Mouse (Mus musculus) limb, embryonic 14.5 days (tissue): ENCODE results near the gene Olfr1135. TPM values are rescaled to one million over a fixed set of nuclear protein-coding genes. Genes with fewer than 3 reads are reported as not detected.

ENCODE experiments used
- ATAC-seq: fragments of 200-750 bp; cut with Nextera tagmentation; 2 replicates; pipeline ENCODE4 v1.8.0; 2017; ENCODE audit warnings: low read depth, moderate number of reproducible peaks, moderate TSS enrichment; ENCODE audit not compliant: low FRiP score
- DNase-seq: peaks from one replicate; pipeline ENCODE4 v3.0.0-alpha.2; 2015; ENCODE audit warnings: low spot score
- H3K27ac ChIP-seq: fragments of 300-500 bp; sonication (generic); replicated peaks from 2 replicates; pipeline ENCODE4 v1.5.1; 2014; ENCODE audit warnings: low read depth, mild to moderate bottlenecking, low read length, moderate library complexity, mixed read lengths
- H3K27me3 ChIP-seq: fragments of 300-500 bp; sonication (generic); 2 replicates; pipeline ENCODE4 v1.6.1; 2014; ENCODE audit warnings: low read length, mixed read lengths; ENCODE audit not compliant: control insufficient read depth, insufficient read depth
- H3K36me3 ChIP-seq: fragments of 300-500 bp; sonication (generic); 2 replicates; pipeline ENCODE4 v1.6.1; 2014; ENCODE audit warnings: mild to moderate bottlenecking, low read length, moderate library complexity, mixed read lengths; ENCODE audit not compliant: control insufficient read depth, insufficient read depth
- H3K4me1 ChIP-seq: fragments of 300-500 bp; sonication (generic); 2 replicates; pipeline ENCODE4 v1.6.1; 2014; ENCODE audit warnings: antibody characterized with exemption, low read length, mixed read lengths; ENCODE audit not compliant: control insufficient read depth, insufficient read depth
- H3K4me2 ChIP-seq: fragments of 300-500 bp; sonication (generic); replicated peaks from 2 replicates; pipeline ENCODE4 v1.6.1; 2014; ENCODE audit warnings: low read depth, mild to moderate bottlenecking, low read length, moderate library complexity; ENCODE audit not compliant: severe bottlenecking
- H3K4me3 ChIP-seq: fragments of 300-500 bp; sonication (generic); replicated peaks from 2 replicates; pipeline ENCODE4 v1.5.1; 2014; ENCODE audit warnings: low read length
- H3K9ac ChIP-seq: fragments of 300-500 bp; sonication (generic); 2 replicates; pipeline ENCODE4 v1.6.1; 2014; ENCODE audit warnings: mild to moderate bottlenecking, low read depth, low read length, moderate library complexity; ENCODE audit not compliant: severe bottlenecking
- H3K9me3 ChIP-seq: fragments of 300-500 bp; sonication (generic); 2 replicates; pipeline ENCODE4 v1.6.1; 2016; ENCODE audit warnings: low read length; ENCODE audit not compliant: control insufficient read depth
- POLR2A ChIP-seq: fragments of 200-500 bp; IDR thresholded peaks from 2 replicates; pipeline ENCODE4 v1.8.0; 2012; ENCODE audit warnings: inconsistent platforms, mild to moderate bottlenecking, moderate library complexity, borderline replicate concordance; ENCODE audit not compliant: insufficient read depth, insufficient read length; ENCODE audit errors: extremely low read depth
- WGBS: fragments of 180-500 bp; shearing (Covaris S2); extraction: QIAGEN DNeasy Blood & Tissue Kit; methylation state at CpG from one replicate; pipeline ENCODE4 v1.1.7; 2014; 5-methylcytosine and 5-hydroxymethylcytosine counted together
- polyA plus RNA-seq, 2 experiments: library from polyadenylated mRNA; depleted of rRNA in 1 of 2; stranded (reverse) in 1 of 2; unstranded in 1 of 2; fragments of >200 nt; fragmentation: Nextera tagmentation in 1 of 2; extraction: Ambion mirVana in 1 of 2; gene quantifications; 2 replicates each; pipeline versions ENCODE4 v1.2.1 to v1.2.3; 2012 to 2014

Olfr1135 gene
- polyA plus RNA-seq, 2 experiments, result not detected

DNA sequence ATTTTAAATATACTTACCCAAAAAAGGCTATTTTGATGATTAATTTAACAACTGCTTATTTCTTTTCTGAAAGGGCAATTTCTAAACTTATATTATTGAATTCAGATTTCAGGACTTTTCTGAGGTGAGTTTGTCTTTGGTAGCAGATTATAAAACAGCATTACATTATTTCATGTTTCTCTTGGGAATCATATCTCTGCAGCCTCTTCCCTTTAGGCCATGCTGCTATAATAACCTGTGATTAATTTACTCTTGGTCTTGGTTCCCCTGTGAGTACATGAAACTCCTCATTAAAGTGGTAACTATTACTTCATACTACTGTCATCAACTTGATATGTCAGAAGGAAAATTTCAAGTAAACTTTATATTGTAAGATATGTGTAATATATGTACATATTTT is 36.0 kb downstream of the Olfr1135 start, which contains the start of gene Olfr1132:
Gene Olfr1132, minus strand, starts transcription at position 101 of the 400 bp plus-strand sequence.
- H3K4me2 ChIP-seq, result no peak within 1 kb of the TSS
- no peak for TF ChIP-seq POLR2A
- no peak within 1 kb of the TSS for H3K9ac ChIP-seq
- no peak within 1 kb of the TSS for H3K27ac ChIP-seq
- H3K4me1 ChIP-seq, result no peaks in the 10 kb centered on the region
- H3K9me3 ChIP-seq, result no peaks in the 10 kb centered on the region
- H3K36me3 ChIP-seq, result no peaks in the 10 kb centered on the region
- H3K27me3 ChIP-seq, result no peaks in the 10 kb centered on the region
- no peak for DNase-seq
- H3K4me3 ChIP-seq, result no peak within 1 kb of the TSS
- no peak for ATAC-seq

DNA sequence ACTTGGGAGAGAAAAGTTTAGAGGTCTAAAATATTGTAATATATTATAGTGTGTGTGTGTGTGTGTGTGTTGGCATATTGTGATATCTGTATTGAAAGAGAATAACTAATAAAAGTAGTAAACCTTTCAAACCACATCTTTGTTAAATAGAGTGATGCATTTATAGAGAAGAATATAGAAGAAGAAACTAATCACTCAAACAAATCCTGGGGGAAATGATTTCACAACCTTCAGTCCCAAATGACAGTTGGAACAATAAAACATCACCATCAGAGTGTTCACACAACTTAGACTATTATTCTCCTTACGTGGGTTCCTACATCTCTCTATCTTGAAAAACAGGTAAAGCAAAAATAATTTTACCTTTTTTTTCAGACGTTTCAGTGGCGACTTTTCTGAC is 46.7 kb downstream of the Olfr1135 start, which contains the start of gene Olfr1131:
Gene Olfr1131, plus strand, starts transcription at position 301 of the 400 bp plus-strand sequence.
- Histone ChIP-seq H3K36me3 (no peaks in the 10 kb centered on the region), H3K9ac (no peak within 1 kb of the TSS), H3K9me3 (no peaks in the 10 kb centered on the region), H3K27ac (no peak within 1 kb of the TSS), H3K4me2 (no peak within 1 kb of the TSS), H3K4me3 (no peak within 1 kb of the TSS), H3K4me1 (no peaks in the 10 kb centered on the region), H3K27me3 (no peaks in the 10 kb centered on the region)
- 80% methylated on average over 3 of the region's 3 CpGs for WGBS
- DNase-seq, result no peak
- TF ChIP-seq POLR2A, result no peak
- ATAC-seq, result no peak

Other genes with a start within 250 kb of the Olfr1135 start
- not detected in 2 replicates for gene Olfr1124, start 243.4 kb downstream of the Olfr1135 start, polyA plus RNA-seq (2012; rRNA removed)
- not detected in 2 replicates for gene Olfr1124, start 243.4 kb downstream of the Olfr1135 start, polyA plus RNA-seq (2014; fragmentation: Nextera tagmentation; extraction: Ambion mirVana)
- gene Olfr1126, start 219.7 kb downstream of the Olfr1135 start, polyA plus RNA-seq (2012; rRNA removed), result not detected in 2 replicates
- gene Olfr1126, start 219.7 kb downstream of the Olfr1135 start, polyA plus RNA-seq (2014; fragmentation: Nextera tagmentation; extraction: Ambion mirVana), result not detected in 2 replicates
- not detected in 2 replicates for gene Pramel7, start 176.6 kb downstream of the Olfr1135 start, polyA plus RNA-seq (2012; rRNA removed)
- gene Pramel7, start 176.6 kb downstream of the Olfr1135 start, polyA plus RNA-seq (2014; fragmentation: Nextera tagmentation; extraction: Ambion mirVana), result not detected in 2 replicates
- not detected in 2 replicates for gene Pramel6, start 167.1 kb downstream of the Olfr1135 start, polyA plus RNA-seq (2012; rRNA removed)
- gene Pramel6, start 167.1 kb downstream of the Olfr1135 start, polyA plus RNA-seq (2014; fragmentation: Nextera tagmentation; extraction: Ambion mirVana), result not detected in 2 replicates
- gene Olfr153, start 141.9 kb downstream of the Olfr1135 start, polyA plus RNA-seq (2012; rRNA removed), result not detected in 2 replicates
- gene Olfr153, start 141.9 kb downstream of the Olfr1135 start, polyA plus RNA-seq (2014; fragmentation: Nextera tagmentation; extraction: Ambion mirVana), result not detected in 2 replicates
- not detected in 2 replicates for gene Olfr1128, start 128.1 kb downstream of the Olfr1135 start, polyA plus RNA-seq (2012; rRNA removed)
- not detected in 2 replicates for gene Olfr1128, start 128.1 kb downstream of the Olfr1135 start, polyA plus RNA-seq (2014; fragmentation: Nextera tagmentation; extraction: Ambion mirVana)
- not detected in 2 replicates for gene Olfr1129, start 99.8 kb downstream of the Olfr1135 start, polyA plus RNA-seq (2012; rRNA removed)
- not detected in 2 replicates for gene Olfr1129, start 99.8 kb downstream of the Olfr1135 start, polyA plus RNA-seq (2014; fragmentation: Nextera tagmentation; extraction: Ambion mirVana)
- not detected in 2 replicates for gene Olfr1130, start 67.5 kb downstream of the Olfr1135 start, polyA plus RNA-seq (2012; rRNA removed)
- not detected in 2 replicates for gene Olfr1130, start 67.5 kb downstream of the Olfr1135 start, polyA plus RNA-seq (2014; fragmentation: Nextera tagmentation; extraction: Ambion mirVana)
- gene Olfr1131, start 46.6 kb downstream of the Olfr1135 start, polyA plus RNA-seq (2012; rRNA removed), result not detected in 2 replicates
- gene Olfr1131, start 46.6 kb downstream of the Olfr1135 start, polyA plus RNA-seq (2014; fragmentation: Nextera tagmentation; extraction: Ambion mirVana), result not detected in 2 replicates
- not detected in 2 replicates for gene Olfr1132, start 36.1 kb downstream of the Olfr1135 start, polyA plus RNA-seq (2012; rRNA removed)
- gene Olfr1132, start 36.1 kb downstream of the Olfr1135 start, polyA plus RNA-seq (2014; fragmentation: Nextera tagmentation; extraction: Ambion mirVana), result not detected in 2 replicates
- not detected in 2 replicates for gene Olfr1133, start 26.3 kb downstream of the Olfr1135 start, polyA plus RNA-seq (2012; rRNA removed)
- not detected in 2 replicates for gene Olfr1133, start 26.3 kb downstream of the Olfr1135 start, polyA plus RNA-seq (2014; fragmentation: Nextera tagmentation; extraction: Ambion mirVana)
- gene Olfr1134, start 15.2 kb downstream of the Olfr1135 start, polyA plus RNA-seq (2012; rRNA removed), result not detected in 2 replicates
- gene Olfr1134, start 15.2 kb downstream of the Olfr1135 start, polyA plus RNA-seq (2014; fragmentation: Nextera tagmentation; extraction: Ambion mirVana), result not detected in 2 replicates
- gene Olfr1136, start 20.3 kb upstream of the Olfr1135 start, polyA plus RNA-seq (2012; rRNA removed), result not detected in 2 replicates
- gene Olfr1136, start 20.3 kb upstream of the Olfr1135 start, polyA plus RNA-seq (2014; fragmentation: Nextera tagmentation; extraction: Ambion mirVana), result not detected in 2 replicates
- not detected in 2 replicates for gene Olfr1137, start 39.5 kb upstream of the Olfr1135 start, polyA plus RNA-seq (2012; rRNA removed)
- gene Olfr1137, start 39.5 kb upstream of the Olfr1135 start, polyA plus RNA-seq (2014; fragmentation: Nextera tagmentation; extraction: Ambion mirVana), result not detected in 2 replicates
- not detected in 2 replicates for gene Olfr1138, start 66.3 kb upstream of the Olfr1135 start, polyA plus RNA-seq (2012; rRNA removed)
- gene Olfr1138, start 66.3 kb upstream of the Olfr1135 start, polyA plus RNA-seq (2014; fragmentation: Nextera tagmentation; extraction: Ambion mirVana), result not detected in 2 replicates
- not detected in 2 replicates for gene Olfr1140, start 70.1 kb upstream of the Olfr1135 start, polyA plus RNA-seq (2012; rRNA removed)
- not detected in 2 replicates for gene Olfr1140, start 70.1 kb upstream of the Olfr1135 start, polyA plus RNA-seq (2014; fragmentation: Nextera tagmentation; extraction: Ambion mirVana)
- not detected in 2 replicates for gene Olfr1141, start 80.3 kb upstream of the Olfr1135 start, polyA plus RNA-seq (2012; rRNA removed)
- gene Olfr1141, start 80.3 kb upstream of the Olfr1135 start, polyA plus RNA-seq (2014; fragmentation: Nextera tagmentation; extraction: Ambion mirVana), result not detected in 2 replicates
- not detected in 2 replicates for gene Olfr152, start 105.8 kb upstream of the Olfr1135 start, polyA plus RNA-seq (2012; rRNA removed)
- not detected in 2 replicates for gene Olfr152, start 105.8 kb upstream of the Olfr1135 start, polyA plus RNA-seq (2014; fragmentation: Nextera tagmentation; extraction: Ambion mirVana)
- gene Olfr1143, start 126.9 kb upstream of the Olfr1135 start, polyA plus RNA-seq (2012; rRNA removed), result not detected in 2 replicates
- gene Olfr1143, start 126.9 kb upstream of the Olfr1135 start, polyA plus RNA-seq (2014; fragmentation: Nextera tagmentation; extraction: Ambion mirVana), result not detected in 2 replicates
- not detected in 2 replicates for gene Olfr1145, start 136.2 kb upstream of the Olfr1135 start, polyA plus RNA-seq (2012; rRNA removed)
- gene Olfr1145, start 136.2 kb upstream of the Olfr1135 start, polyA plus RNA-seq (2014; fragmentation: Nextera tagmentation; extraction: Ambion mirVana), result not detected in 2 replicates
- gene Olfr1148, start 156.9 kb upstream of the Olfr1135 start, polyA plus RNA-seq (2012; rRNA removed), result not detected in 2 replicates
- gene Olfr1148, start 156.9 kb upstream of the Olfr1135 start, polyA plus RNA-seq (2014; fragmentation: Nextera tagmentation; extraction: Ambion mirVana), result not detected in 2 replicates
- not detected in 2 replicates for gene Olfr1150-ps1, start 170.3 kb upstream of the Olfr1135 start, polyA plus RNA-seq (2012; rRNA removed)
- gene Olfr1150-ps1, start 170.3 kb upstream of the Olfr1135 start, polyA plus RNA-seq (2014; fragmentation: Nextera tagmentation; extraction: Ambion mirVana), result not detected in 2 replicates
- gene Olfr1151, start 182.2 kb upstream of the Olfr1135 start, polyA plus RNA-seq (2012; rRNA removed), result not detected in 2 replicates
- gene Olfr1151, start 182.2 kb upstream of the Olfr1135 start, polyA plus RNA-seq (2014; fragmentation: Nextera tagmentation; extraction: Ambion mirVana), result not detected in 2 replicates
- gene Olfr1152, start 192.8 kb upstream of the Olfr1135 start, polyA plus RNA-seq (2012; rRNA removed), result not detected in 2 replicates
- gene Olfr1152, start 192.8 kb upstream of the Olfr1135 start, polyA plus RNA-seq (2014; fragmentation: Nextera tagmentation; extraction: Ambion mirVana), result not detected in 2 replicates
- gene Olfr1153, start 221.3 kb upstream of the Olfr1135 start, polyA plus RNA-seq (2012; rRNA removed), result not detected in 2 replicates
- gene Olfr1153, start 221.3 kb upstream of the Olfr1135 start, polyA plus RNA-seq (2014; fragmentation: Nextera tagmentation; extraction: Ambion mirVana), result not detected in 2 replicates
- gene Olfr1154, start 231.5 kb upstream of the Olfr1135 start, polyA plus RNA-seq (2012; rRNA removed), result not detected in 2 replicates
- not detected in 2 replicates for gene Olfr1154, start 231.5 kb upstream of the Olfr1135 start, polyA plus RNA-seq (2014; fragmentation: Nextera tagmentation; extraction: Ambion mirVana)